Mouse (Mus musculus): ENCODE measurements around the gene Gstm6. TPM values are rescaled to one million over a fixed set of nuclear protein-coding genes. Genes with fewer than 3 reads are reported as not detected.
"Not testable (repeated sequence)": the region's sequence is repeated elsewhere in the genome, so short reads cannot be mapped to it uniquely, and the experiment has no call there.

The Gstm6 gene
- polyA plus RNA-seq, 1 experiment from 2014 or later, result 11.4 TPM

- Histone ChIP-seq H3K36me3 (no peaks in the 10 kb centered on the region), H3K27ac (no peak within 1 kb of the TSS), H3K9ac (replicated peaks) (no peak within 1 kb of the TSS), H3K9me3 (no peaks in the 10 kb centered on the region), H3K27me3 (no peaks in the 10 kb centered on the region; the same call in 1 of the 2 replicates), H3K4me3 (replicated peaks) (no peak within 1 kb of the TSS), H3K4me1 (replicated peaks) (no peaks in the 10 kb centered on the region), H3K4me2 (no peak within 1 kb of the TSS)
- ATAC-seq (ENCODE audit: insufficient number of reproducible peaks, insufficient read depth, low FRiP score, low TSS enrichment, low read depth), result 0 out of 2 replicates have a peak, but pooled peaks have one; percentile 47
- 50% methylated on average over 13 of the region's 13 CpGs for WGBS
Measured at GRCm38 (mm10) chr3:107968724-107969395, 25.3 kb upstream of the Gstm6 start, which contains the start of gene Gstm3. TSS of gene Gstm3 (minus strand) at chr3:107969283.

GRCm38 (mm10) chr3:107966631-107967030 is 23.1 kb upstream of the Gstm6 start:
- Histone ChIP-seq H3K9me3 (no peaks in the 10 kb centered on the region), H3K4me2 (no peak overlapping the region), H3K27me3 (no peaks in the 10 kb centered on the region), H3K9ac (replicated peaks) (no peak overlapping the region), H3K36me3 (no peaks in the 10 kb centered on the region), H3K27ac (no peak overlapping the region), H3K4me1 (replicated peaks) (no peaks in the 10 kb centered on the region), H3K4me3 (replicated peaks) (no peak overlapping the region)
- no peak for ATAC-seq (ENCODE audit: insufficient number of reproducible peaks, insufficient read depth, low FRiP score, low TSS enrichment, low read depth)
- WGBS, result 91% methylated on average over 5 of the region's 5 CpGs

GRCm38 (mm10) chr3:107965592-107965991 is 22.0 kb upstream of the Gstm6 start:
- no peaks in the 10 kb centered on the region for H3K4me1 ChIP-seq (replicated peaks)
- H3K9ac ChIP-seq (replicated peaks), result no peak overlapping the region
- H3K27ac ChIP-seq, result no peak overlapping the region
- H3K9me3 ChIP-seq, result no peaks in the 10 kb centered on the region
- H3K36me3 ChIP-seq, result no peaks in the 10 kb centered on the region
- ATAC-seq (ENCODE audit: insufficient number of reproducible peaks, insufficient read depth, low FRiP score, low TSS enrichment, low read depth), result no peak
- H3K4me2 ChIP-seq, result no peak overlapping the region
- no peaks in the 10 kb centered on the region for H3K27me3 ChIP-seq
- no peak overlapping the region for H3K4me3 ChIP-seq (replicated peaks)
- 78% methylated on average over 1 of the region's 1 CpGs for WGBS

GRCm38 (mm10) chr3:107964656-107965308 is 21.2 kb upstream of the Gstm6 start:
- H3K27me3 ChIP-seq, result no peaks in the 10 kb centered on the region
- H3K36me3 ChIP-seq, result no peaks in the 10 kb centered on the region
- no peaks in the 10 kb centered on the region for H3K4me1 ChIP-seq (replicated peaks)
- no peak overlapping the region for H3K4me3 ChIP-seq (replicated peaks)
- H3K27ac ChIP-seq, result no peak overlapping the region
- H3K4me2 ChIP-seq, result no peak overlapping the region
- H3K9me3 ChIP-seq, result no peaks in the 10 kb centered on the region
- no peak for ATAC-seq (ENCODE audit: insufficient number of reproducible peaks, insufficient read depth, low FRiP score, low TSS enrichment, low read depth)
- WGBS, result 69% methylated on average over 5 of the region's 5 CpGs
- no peak overlapping the region for H3K9ac ChIP-seq (replicated peaks)

- 84% methylated on average over 4 of the region's 4 CpGs for WGBS
- ATAC-seq (ENCODE audit: insufficient number of reproducible peaks, insufficient read depth, low FRiP score, low TSS enrichment, low read depth), result no peak
- Histone ChIP-seq H3K36me3 (no peaks in the 10 kb centered on the region), H3K9me3 (no peaks in the 10 kb centered on the region), H3K27me3 (no peaks in the 10 kb centered on the region), H3K27ac (no peak overlapping the region), H3K9ac (replicated peaks) (no peak overlapping the region), H3K4me1 (replicated peaks) (no peaks in the 10 kb centered on the region), H3K4me2 (no peak overlapping the region), H3K4me3 (replicated peaks) (no peak overlapping the region)
Measured at GRCm38 (mm10) chr3:107964026-107964425, 20.5 kb upstream of the Gstm6 start.

GRCm38 (mm10) chr3:107955260-107955659 is 11.7 kb upstream of the Gstm6 start:
- not testable (repeated sequence) for H3K9ac ChIP-seq (replicated peaks); H3K36me3 ChIP-seq; H3K27ac ChIP-seq; ATAC-seq (ENCODE audit: insufficient number of reproducible peaks, insufficient read depth, low FRiP score, low TSS enrichment, low read depth); H3K9me3 ChIP-seq; H3K4me3 ChIP-seq (replicated peaks); H3K4me2 ChIP-seq; H3K4me1 ChIP-seq (replicated peaks); H3K27me3 ChIP-seq
- WGBS, result 91% methylated on average over 9 of the region's 9 CpGs

GRCm38 (mm10) chr3:107953906-107954305 is 10.4 kb upstream of the Gstm6 start:
- Histone ChIP-seq H3K4me2 (no peak overlapping the region), H3K27ac (no peak overlapping the region)
- no peak for ATAC-seq (ENCODE audit: insufficient number of reproducible peaks, insufficient read depth, low FRiP score, low TSS enrichment, low read depth)

GRCm38 (mm10) chr3:107953328-107953755 is 9.8 kb upstream of the Gstm6 start:
- ATAC-seq (ENCODE audit: insufficient number of reproducible peaks, insufficient read depth, low FRiP score, low TSS enrichment, low read depth), result no peak
- H3K9ac ChIP-seq (replicated peaks), result no peak overlapping the region
- no peak overlapping the region for H3K4me3 ChIP-seq (replicated peaks)
- no peaks in the 10 kb centered on the region for H3K36me3 ChIP-seq
- WGBS, result 20% methylated on average over 6 of the region's 6 CpGs
- no peaks in the 10 kb centered on the region for H3K27me3 ChIP-seq
- no peaks in the 10 kb centered on the region for H3K4me1 ChIP-seq (replicated peaks)
- no peak overlapping the region for H3K4me2 ChIP-seq
- H3K27ac ChIP-seq, result no peak overlapping the region
- no peaks in the 10 kb centered on the region for H3K9me3 ChIP-seq

More at GRCm38 (mm10) chr3:107953906-107954305, 10.4 kb upstream of the Gstm6 start:
- no peak overlapping the region for H3K9ac ChIP-seq (replicated peaks)
- H3K4me1 ChIP-seq (replicated peaks), result no peaks in the 10 kb centered on the region
- no peaks in the 10 kb centered on the region for H3K9me3 ChIP-seq
- H3K27me3 ChIP-seq, result no peaks in the 10 kb centered on the region
- H3K36me3 ChIP-seq, result no peaks in the 10 kb centered on the region
- WGBS, result 79% methylated on average over 5 of the region's 5 CpGs
- H3K4me3 ChIP-seq (replicated peaks), result no peak overlapping the region

- WGBS, result 86% methylated on average over 11 of the region's 11 CpGs
- no peak for ATAC-seq (ENCODE audit: insufficient number of reproducible peaks, insufficient read depth, low FRiP score, low TSS enrichment, low read depth)
- Histone ChIP-seq H3K4me2 (no peak overlapping the region), H3K4me1 (replicated peaks) (no peaks in the 10 kb centered on the region), H3K36me3 (no peaks in the 10 kb centered on the region), H3K9me3 (no peaks in the 10 kb centered on the region), H3K27ac (no peak overlapping the region), H3K4me3 (replicated peaks) (no peak overlapping the region), H3K9ac (replicated peaks) (no peak overlapping the region), H3K27me3 (no peaks in the 10 kb centered on the region)
Measured at GRCm38 (mm10) chr3:107950531-107950930, 7.0 kb upstream of the Gstm6 start.

GRCm38 (mm10) chr3:107949461-107949860 is 5.9 kb upstream of the Gstm6 start:
- H3K36me3 ChIP-seq; ATAC-seq (ENCODE audit: insufficient number of reproducible peaks, insufficient read depth, low FRiP score, low TSS enrichment, low read depth); H3K27ac ChIP-seq; H3K4me2 ChIP-seq; H3K9me3 ChIP-seq; H3K4me3 ChIP-seq (replicated peaks); H3K9ac ChIP-seq (replicated peaks); H3K4me1 ChIP-seq (replicated peaks); H3K27me3 ChIP-seq: not testable (repeated sequence)
- WGBS, result 100% methylated on average over 1 of the region's 1 CpGs

- H3K27me3 ChIP-seq, result no peaks in the 10 kb centered on the region
- H3K4me2 ChIP-seq, result no peak overlapping the region
- peaks cover 5% of the 10 kb centered on the region; the same call in 1 of the 2 replicates for H3K4me1 ChIP-seq (replicated peaks)
- WGBS, result 58% methylated on average over 4 of the region's 4 CpGs
- no peak overlapping the region for H3K27ac ChIP-seq
- no peaks in the 10 kb centered on the region for H3K9me3 ChIP-seq
- no peak for ATAC-seq (ENCODE audit: insufficient number of reproducible peaks, insufficient read depth, low FRiP score, low TSS enrichment, low read depth)
- no peak overlapping the region for H3K9ac ChIP-seq (replicated peaks)
- no peak overlapping the region for H3K4me3 ChIP-seq (replicated peaks)
- H3K36me3 ChIP-seq, result no peaks in the 10 kb centered on the region
Measured at GRCm38 (mm10) chr3:107945729-107946128, 2.2 kb upstream of the Gstm6 start.
